Mouse (Mus musculus) E14TG2a.4 (cell line): ENCODE measurements around the gene Cdh23.

ENCODE experiments used
- CTCF ChIP-seq: conservative IDR thresholded peaks from 2 replicates; pipeline ENCODE4 v1.5.1; 2014; ENCODE audit warnings: low read length
- POU5F1 ChIP-seq: IDR thresholded peaks from 2 replicates; pipeline ENCODE4 v1.6.1; 2014; ENCODE audit warnings: low read length, borderline replicate concordance

DNA sequence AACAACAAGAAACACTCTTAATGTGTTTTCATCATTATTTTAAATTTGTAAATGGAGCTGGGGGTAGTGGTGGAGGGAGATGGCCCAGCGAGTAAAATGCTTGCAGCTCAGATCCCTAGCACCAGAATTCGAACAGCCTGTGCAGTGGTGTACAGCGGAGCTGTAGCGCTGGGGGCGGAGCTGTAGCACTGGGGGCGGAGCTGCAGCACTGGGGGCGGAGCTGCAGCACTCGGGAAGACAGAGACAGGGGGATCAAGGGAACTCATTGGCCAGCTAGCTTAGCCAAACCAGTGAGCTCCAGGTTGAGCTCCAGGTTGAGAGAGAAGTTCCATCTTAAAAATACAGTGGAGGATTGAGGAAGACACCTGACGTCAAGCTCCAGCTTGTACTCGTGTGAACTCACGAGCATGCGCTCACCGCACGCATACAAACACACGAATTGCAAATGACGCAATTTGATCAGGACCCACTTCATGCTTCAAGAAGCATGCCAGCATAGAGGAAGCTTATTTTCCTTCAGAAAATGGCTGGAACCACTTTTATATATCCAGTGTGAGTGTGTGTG lies 438.9 kb downstream of the Cdh23 start:
- TF ChIP-seq CTCF (no peak), POU5F1 (no peak)
